Mouse (Mus musculus) lung, embryonic 15.5 days (tissue): Measurements from ENCODE around the gene Tnfsf9. TPM values are rescaled to one million over a fixed set of nuclear protein-coding genes. Genes with fewer than 3 reads are reported as not detected.
A peak's percentile ranks its signal among the peaks of the same experiment; 100 is the strongest.
"Not testable (repeated sequence)": the region's sequence is repeated elsewhere in the genome, so short reads cannot be mapped to it uniquely, and the experiment has no call there.

Experiments
- ATAC-seq: fragments of 200-750 bp; cut with Nextera tagmentation; 2 replicates; pipeline ENCODE4 v1.8.0; 2017; ENCODE audit warnings: moderate number of reproducible peaks, borderline replicate concordance; ENCODE audit not compliant: low FRiP score, low TSS enrichment; ENCODE audit errors: extremely low read depth
- H3K27ac ChIP-seq: fragments of 300-500 bp; sonication (generic); 2 replicates; pipeline ENCODE4 v1.5.1; 2015; ENCODE audit warnings: moderate library complexity, mild to moderate bottlenecking, inconsistent platforms
- H3K27me3 ChIP-seq: fragments of 300-500 bp; sonication (generic); 2 replicates; pipeline ENCODE4 v1.6.1; 2015; ENCODE audit warnings: inconsistent platforms
- H3K36me3 ChIP-seq: fragments of 300-500 bp; sonication (generic); 2 replicates; pipeline ENCODE4 v1.6.1; 2015; ENCODE audit warnings: inconsistent platforms
- H3K4me1 ChIP-seq: fragments of 300-500 bp; sonication (generic); 2 replicates; pipeline ENCODE4 v1.6.1; 2015; ENCODE audit warnings: inconsistent platforms
- H3K4me2 ChIP-seq: fragments of 300-500 bp; sonication (generic); 2 replicates; pipeline ENCODE4 v1.6.1; 2015; ENCODE audit warnings: inconsistent platforms, mild to moderate bottlenecking, moderate library complexity
- H3K4me3 ChIP-seq: fragments of 300-500 bp; sonication (generic); 2 replicates; pipeline ENCODE4 v1.5.1; 2015; ENCODE audit warnings: mild to moderate bottlenecking, inconsistent platforms
- H3K9ac ChIP-seq: fragments of 300-500 bp; sonication (generic); 2 replicates; pipeline ENCODE4 v1.6.1; 2015; ENCODE audit warnings: inconsistent platforms
- H3K9me3 ChIP-seq: fragments of 300-500 bp; sonication (generic); 2 replicates; pipeline ENCODE4 v1.6.1; 2016; ENCODE audit warnings: inconsistent platforms
- WGBS: fragments of 180-500 bp; shearing (Covaris S2); methylation state at CpG from one replicate; pipeline ENCODE4 v1.1.7; 2015; 5-methylcytosine and 5-hydroxymethylcytosine counted together
- polyA plus RNA-seq: library from polyadenylated mRNA; unstranded; fragments of >200 nt; fragmentation: Nextera tagmentation; extraction: Ambion mirVana; gene quantifications from 2 replicates; pipeline ENCODE4 v1.2.1, GENCODE M21; 2015

Tnfsf9 gene
- polyA plus RNA-seq, 1 experiment from 2014 or later, result 8.6 TPM

GRCm38 (mm10) chr17:57118524-57119349 is 13.6 kb downstream of the Tnfsf9 start:
- Histone ChIP-seq H3K4me1 (0 out of 2 replicates have a peak, but pooled peaks cover 4% of the 10 kb centered on the region), H3K27ac (no peak overlapping the region), H3K4me2 (peak overlapping the region; percentile 42), H3K36me3 (no peaks in the 10 kb centered on the region), H3K9me3 (no peaks in the 10 kb centered on the region), H3K4me3 (no peak overlapping the region), H3K9ac (no peak overlapping the region), H3K27me3 (no peaks in the 10 kb centered on the region)
- WGBS, result 2% methylated on average over 11 of the region's 11 CpGs
- ATAC-seq, result peak; percentile 95

GRCm38 (mm10) chr17:57121856-57122255 is 16.7 kb downstream of the Tnfsf9 start:
- no peak overlapping the region for H3K9ac ChIP-seq
- no peaks in the 10 kb centered on the region for H3K9me3 ChIP-seq
- no peak overlapping the region for H3K4me2 ChIP-seq
- H3K27me3 ChIP-seq, result no peaks in the 10 kb centered on the region
- H3K4me1 ChIP-seq, result 0 out of 2 replicates have a peak, but pooled peaks cover 4% of the 10 kb centered on the region
- no peak overlapping the region for H3K4me3 ChIP-seq
- no peaks in the 10 kb centered on the region for H3K36me3 ChIP-seq
- no peak for ATAC-seq
- 70% methylated on average over 2 of the region's 2 CpGs for WGBS
- no peak overlapping the region for H3K27ac ChIP-seq

- 82% methylated on average over 11 of the region's 11 CpGs for WGBS
- no peak overlapping the region for H3K4me2 ChIP-seq
- ATAC-seq, result no peak
- no peak overlapping the region for H3K9ac ChIP-seq
- no peaks in the 10 kb centered on the region for H3K9me3 ChIP-seq
- no peak overlapping the region for H3K4me3 ChIP-seq
- H3K27me3 ChIP-seq, result no peaks in the 10 kb centered on the region
- 0 out of 2 replicates have a peak, but pooled peaks cover 4% of the 10 kb centered on the region for H3K4me1 ChIP-seq
- no peaks in the 10 kb centered on the region for H3K36me3 ChIP-seq
- H3K27ac ChIP-seq, result no peak overlapping the region
These were observed 18.3 kb downstream of the Tnfsf9 start for GRCm38 (mm10) chr17:57123192-57124118.

- no peaks in the 10 kb centered on the region for H3K4me1 ChIP-seq
- H3K9ac ChIP-seq, result no peak overlapping the region
- no peaks in the 10 kb centered on the region for H3K36me3 ChIP-seq
- no peaks in the 10 kb centered on the region for H3K27me3 ChIP-seq
- WGBS, result 77% methylated on average over 4 of the region's 4 CpGs
- ATAC-seq, result no peak
- H3K27ac ChIP-seq, result no peak overlapping the region
- no peaks in the 10 kb centered on the region for H3K9me3 ChIP-seq
- no peak overlapping the region for H3K4me3 ChIP-seq
- H3K4me2 ChIP-seq, result no peak overlapping the region
These were observed 19.7 kb downstream of the Tnfsf9 start for GRCm38 (mm10) chr17:57124792-57125191.

- Histone ChIP-seq H3K4me1 (no peaks in the 10 kb centered on the region), H3K27ac (no peak overlapping the region), H3K36me3 (no peaks in the 10 kb centered on the region), H3K9ac (no peak overlapping the region), H3K4me2 (no peak overlapping the region), H3K4me3 (no peak overlapping the region), H3K9me3 (no peaks in the 10 kb centered on the region), H3K27me3 (no peaks in the 10 kb centered on the region)
- no peak for ATAC-seq
- WGBS, result 60% methylated on average over 3 of the region's 3 CpGs
These were observed 20.9 kb downstream of the Tnfsf9 start for GRCm38 (mm10) chr17:57125853-57126622.

- Histone ChIP-seq H3K27me3 (no peaks in the 10 kb centered on the region), H3K9me3 (no peaks in the 10 kb centered on the region), H3K9ac (no peak overlapping the region), H3K4me2 (no peak overlapping the region), H3K27ac (no peak overlapping the region), H3K4me1 (no peaks in the 10 kb centered on the region), H3K36me3 (no peaks in the 10 kb centered on the region), H3K4me3 (no peak overlapping the region)
- WGBS, result 84% methylated on average over 1 of the region's 1 CpGs
- ATAC-seq, result no peak
These were observed 26.7 kb downstream of the Tnfsf9 start for GRCm38 (mm10) chr17:57131793-57132192.

GRCm38 (mm10) chr17:57134021-57134420 is 28.9 kb downstream of the Tnfsf9 start:
- not testable (repeated sequence) for ATAC-seq, H3K4me3 ChIP-seq, H3K4me1 ChIP-seq, H3K36me3 ChIP-seq, H3K9me3 ChIP-seq, H3K27ac ChIP-seq, H3K27me3 ChIP-seq, H3K9ac ChIP-seq, H3K4me2 ChIP-seq
- WGBS, result 6% methylated on average over 3 of the region's 3 CpGs

GRCm38 (mm10) chr17:57134693-57135092 is 29.6 kb downstream of the Tnfsf9 start:
- no peaks in the 10 kb centered on the region for H3K27me3 ChIP-seq
- no peak for ATAC-seq
- H3K4me1 ChIP-seq, result no peaks in the 10 kb centered on the region
- 75% methylated on average over 2 of the region's 2 CpGs for WGBS
- no peak overlapping the region for H3K4me3 ChIP-seq
- H3K9ac ChIP-seq, result no peak overlapping the region
- H3K27ac ChIP-seq, result no peak overlapping the region
- H3K4me2 ChIP-seq, result no peak overlapping the region
- no peaks in the 10 kb centered on the region for H3K36me3 ChIP-seq
- H3K9me3 ChIP-seq, result no peaks in the 10 kb centered on the region

- Histone ChIP-seq H3K9me3 (no peaks in the 10 kb centered on the region), H3K27ac (no peak overlapping the region), H3K27me3 (no peaks in the 10 kb centered on the region), H3K36me3 (no peaks in the 10 kb centered on the region), H3K4me1 (no peaks in the 10 kb centered on the region), H3K4me2 (no peak overlapping the region), H3K4me3 (no peak overlapping the region), H3K9ac (no peak overlapping the region)
- no peak for ATAC-seq
- WGBS, result 65% methylated on average over 3 of the region's 3 CpGs
These were observed 30.5 kb downstream of the Tnfsf9 start for GRCm38 (mm10) chr17:57135635-57136034.

- H3K9me3 ChIP-seq, result no peaks in the 10 kb centered on the region
These were observed 33.6 kb downstream of the Tnfsf9 start for GRCm38 (mm10) chr17:57138676-57139075.

GRCm38 (mm10) chr17:57139708-57140107 is 34.6 kb downstream of the Tnfsf9 start:
- H3K27ac ChIP-seq, result no peak overlapping the region
- no peak overlapping the region for H3K4me3 ChIP-seq
- no peak overlapping the region for H3K4me2 ChIP-seq
- H3K9ac ChIP-seq, result no peak overlapping the region
- no peak for ATAC-seq
- no peaks in the 10 kb centered on the region for H3K36me3 ChIP-seq
- H3K4me1 ChIP-seq, result no peaks in the 10 kb centered on the region
- 71% methylated on average over 3 of the region's 3 CpGs for WGBS
- no peaks in the 10 kb centered on the region for H3K9me3 ChIP-seq
- H3K27me3 ChIP-seq, result no peaks in the 10 kb centered on the region

More at GRCm38 (mm10) chr17:57138676-57139075, 33.6 kb downstream of the Tnfsf9 start:
- Histone ChIP-seq H3K4me2 (no peak overlapping the region), H3K27me3 (no peaks in the 10 kb centered on the region), H3K9ac (no peak overlapping the region), H3K4me3 (no peak overlapping the region), H3K36me3 (no peaks in the 10 kb centered on the region), H3K4me1 (no peaks in the 10 kb centered on the region), H3K27ac (no peak overlapping the region)
- ATAC-seq, result no peak
- WGBS, result 77% methylated on average over 4 of the region's 4 CpGs
